Mouse (Mus musculus) spleen, adult 2 months (tissue): Measurements from ENCODE around the gene Fam173a.

ENCODE experiments used
- CTCF ChIP-seq: fragments of 200-500 bp; IDR thresholded peaks from 2 replicates; pipeline ENCODE4 v1.5.1; 2011; ENCODE audit warnings: mild to moderate bottlenecking, inconsistent platforms; ENCODE audit not compliant: insufficient read depth, insufficient read length, insufficient replicate concordance; ENCODE audit errors: extremely low read depth
- POLR2A ChIP-seq: fragments of 200-500 bp; IDR thresholded peaks from 2 replicates; pipeline ENCODE4 v1.6.1; 2011; ENCODE audit warnings: low read depth, low read length, inconsistent platforms

DNA sequence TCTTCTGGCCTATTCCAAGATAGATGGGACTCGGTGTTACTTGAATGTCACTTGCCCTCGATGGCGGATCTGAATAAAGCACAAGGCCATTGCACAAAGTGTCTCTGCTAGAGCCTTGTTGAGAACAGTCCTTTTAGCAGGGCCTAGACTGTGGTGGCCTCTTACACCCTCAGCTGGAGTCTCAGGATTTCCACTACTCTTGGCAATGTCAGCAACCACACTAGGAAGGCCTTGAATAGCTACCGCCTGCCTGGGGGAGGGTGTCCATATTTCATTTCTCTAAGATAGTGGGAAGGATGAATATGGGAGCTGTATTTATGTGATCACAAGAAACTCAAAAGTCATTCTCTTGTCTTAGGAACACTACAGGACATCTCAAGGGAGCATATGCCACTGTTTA, 44.5 kb downstream of the Fam173a start:
- TF ChIP-seq POLR2A (no peak), CTCF (no peak)
